Comparison of ENCODE assay signal across 8 mouse cellular contexts in genomic region chr15:84854171-84854811, GRCm38 (mm10). TPM values are rescaled to one million over a fixed set of nuclear protein-coding genes. Genes with fewer than 3 reads are reported as not detected.
A peak's percentile ranks its signal among the peaks of the same experiment; 100 is the strongest.
DNase-seq lines count a peak whose midpoint lies in the region; ATAC-seq and TF ChIP-seq lines count a peak whose summit lies in the region.

No protein-coding gene starts in this region.

- H3K4me1 ChIP-seq in heart, embryonic 11.5 days (ENCODE audit: control insufficient read depth, insufficient read depth, low read length), result peaks cover 17% of the 10 kb centered on the region
- H3K4me1 ChIP-seq in heart, postnatal 0 days (ENCODE audit: control insufficient read depth, insufficient read depth), result peaks cover 19% of the 10 kb centered on the region
- peaks cover 11% of the 10 kb centered on the region; the same call in 1 of the 2 replicates for H3K4me1 ChIP-seq in limb, embryonic 11.5 days (ENCODE audit: control insufficient read depth, insufficient read depth, low read length)

- H3K9me3 ChIP-seq in heart, embryonic 11.5 days (replicated peaks; ENCODE audit: control insufficient read depth, low read length), result no peaks in the 10 kb centered on the region
- no peaks in the 10 kb centered on the region for H3K9me3 ChIP-seq in heart, postnatal 0 days (replicated peaks; ENCODE audit: control insufficient read depth, low read length)
- no peaks in the 10 kb centered on the region for H3K9me3 ChIP-seq in limb, embryonic 11.5 days (ENCODE audit: control insufficient read depth, low read length)

- no peaks in the 10 kb centered on the region for H3K79me2 ChIP-seq in C2C12 (ENCODE audit: control insufficient read depth, insufficient read depth)

- under 1% methylated on average over 49 of the region's 49 CpGs for WGBS in heart, embryonic 11.5 days (ENCODE audit: insufficient replicate concordance)
- under 1% methylated on average over 49 of the region's 49 CpGs for WGBS in heart, postnatal 0 days
- under 1% methylated on average over 49 of the region's 49 CpGs for WGBS in limb, embryonic 11.5 days

- ATAC-seq in heart, embryonic 11.5 days (replicated peaks; ENCODE audit: insufficient number of reproducible peaks, low FRiP score, low TSS enrichment), result no peak
- ATAC-seq in heart, postnatal 0 days (ENCODE audit: insufficient read depth, low read depth), result no peak
- ATAC-seq in limb, embryonic 11.5 days (ENCODE audit: insufficient number of reproducible peaks, low FRiP score, low TSS enrichment, low read depth), result no peak

- H3K27ac ChIP-seq in heart, embryonic 11.5 days (ENCODE audit: low read depth, low read length), result no peak overlapping the region
- H3K27ac ChIP-seq in heart, postnatal 0 days (ENCODE audit: low read depth), result no peak overlapping the region
- no peak overlapping the region for H3K27ac ChIP-seq in limb, embryonic 11.5 days (replicated peaks; ENCODE audit: low read depth, low read length)

- DNase-seq in heart, adult 8-10 months (ENCODE audit: low spot score), result no peak
- peak; percentile 75 for DNase-seq in cerebellum, adult 9-11 months
- no peak for DNase-seq in heart, postnatal 0 days (ENCODE audit: low spot score)
- no peak for DNase-seq in limb, embryonic 11.5 days (ENCODE audit: low spot score)
- peak; percentile 23 for DNase-seq in retina, adult 2 months (ENCODE audit: low read depth, low spot score)
- no peak for DNase-seq in c-Kit-positive CD71-positive TER-119-positive erythroid progenitor cells, embryonic 14.5 days (ENCODE audit: low spot score)

- H3K9ac ChIP-seq in heart, embryonic 11.5 days (ENCODE audit: low read depth, low read length), result no peak overlapping the region
- H3K9ac ChIP-seq in heart, postnatal 0 days (replicated peaks; ENCODE audit: low read depth, low read length), result no peak overlapping the region
- H3K9ac ChIP-seq in limb, embryonic 11.5 days (ENCODE audit: low read length), result peak overlapping the region; percentile 40

- peaks cover 23% of the 10 kb centered on the region for H3K27me3 ChIP-seq in heart, embryonic 11.5 days (ENCODE audit: control insufficient read depth, insufficient read depth, low read length)
- H3K27me3 ChIP-seq in C2C12 (ENCODE audit: control insufficient read depth, insufficient read depth, insufficient read length), result peaks cover 66% of the 10 kb centered on the region
- peaks cover 24% of the 10 kb centered on the region for H3K27me3 ChIP-seq in heart, postnatal 0 days (ENCODE audit: control insufficient read depth, insufficient read depth, low read length)
- H3K27me3 ChIP-seq in limb, embryonic 11.5 days (ENCODE audit: control insufficient read depth, insufficient read depth, low read length), result peaks cover 5% of the 10 kb centered on the region; the same call in 1 of the 2 replicates

- no peak overlapping the region for H3ac ChIP-seq in C2C12 (ENCODE audit: control insufficient read depth, insufficient read length, low read depth)

- TF ChIP-seq EP300 in heart, postnatal 0 days (IDR thresholded peaks at IDR 0.05; ENCODE audit: low read depth), result no peak

- TF ChIP-seq CTCF in C2C12 (IDR thresholded peaks at IDR 0.05; ENCODE audit: control insufficient read depth, insufficient read depth, insufficient read length), result no peak
- TF ChIP-seq CTCF in heart, postnatal 0 days (IDR thresholded peaks at IDR 0.05; ENCODE audit: low read depth), result no peak

- peak overlapping the region; percentile 76 for H3K4me3 ChIP-seq in heart, embryonic 11.5 days (ENCODE audit: low read depth, low read length)
- peak overlapping the region; percentile 12 for H3K4me3 ChIP-seq in C2C12 (ENCODE audit: insufficient read depth, poor library complexity, severe bottlenecking)
- peak overlapping the region; percentile 74 for H3K4me3 ChIP-seq in heart, postnatal 0 days (ENCODE audit: low read depth, low read length)
- H3K4me3 ChIP-seq in limb, embryonic 11.5 days (ENCODE audit: low read depth, low read length), result peak overlapping the region; percentile 50

- H3K36me3 ChIP-seq in heart, embryonic 11.5 days (ENCODE audit: control insufficient read depth, insufficient read depth, low read length), result no peaks in the 10 kb centered on the region
- H3K36me3 ChIP-seq in C2C12 (ENCODE audit: control insufficient read depth, insufficient read depth), result no peaks in the 10 kb centered on the region
- no peaks in the 10 kb centered on the region for H3K36me3 ChIP-seq in heart, postnatal 0 days (replicated peaks; ENCODE audit: control insufficient read depth, insufficient read depth, low read length)
- H3K36me3 ChIP-seq in limb, embryonic 11.5 days (ENCODE audit: control insufficient read depth, insufficient read depth, low read length), result no peaks in the 10 kb centered on the region

- H3K79me3 ChIP-seq in C2C12 (ENCODE audit: low read depth), result no peaks in the 10 kb centered on the region

- peak overlapping the region; percentile 99 for H3K4me2 ChIP-seq in heart, embryonic 11.5 days
- H3K4me2 ChIP-seq in heart, postnatal 0 days (ENCODE audit: low read depth, low read length), result peak overlapping the region; percentile 94
- peak overlapping the region; percentile 99 for H3K4me2 ChIP-seq in limb, embryonic 11.5 days (ENCODE audit: low read depth, severe bottlenecking)

TF ChIP-seq in C2C12, 6 proteins besides CTCF, POLR2A, EP300 and RAD21:
- TF ChIP-seq MAX (IDR thresholded peaks at IDR 0.05) (no peak), CEBPB (IDR thresholded peaks at IDR 0.05; ENCODE audit: low read depth) (no peak), FOSL1 (IDR thresholded peaks at IDR 0.05; ENCODE audit: insufficient read depth, low read length, poor library complexity, severe bottlenecking) (no peak), MYOD1 (IDR thresholded peaks at IDR 0.05; ENCODE audit: control insufficient read depth, insufficient read length, low read depth) (no peak), MYOG (IDR thresholded peaks at IDR 0.05; ENCODE audit: control insufficient read depth, extremely low read depth, insufficient read length) (no peak), USF1 (IDR thresholded peaks at IDR 0.05; ENCODE audit: low read depth) (no peak)

RNA-seq across cellular contexts. Expression of gene Phf21b, which starts 1.6 kb away (rescaled TPM):
- polyA plus RNA-seq in heart, embryonic 11.5 days (2014; fragmentation: Nextera tagmentation; extraction: Ambion mirVana), result 0.39 and 0.56 TPM in 2 replicates
- 1 to 10 TPM in 3 of 4 experiments, under 1 TPM in 1; 0.90 to 1.9 (median 1.7) TPM for total RNA-seq in heart, adult 8-10 months (2022)
- 0.26 TPM for polyA plus RNA-seq in C2C12 (2012; fragmentation: generic; extraction: Trizol)
- 0.04 and 0.19 TPM in 2 replicates for total RNA-seq in heart, postnatal 0 days (2014; rRNA removed; ENCODE audit: low replicate concordance)
- 0.05 TPM in 2 replicates for polyA plus RNA-seq in heart, postnatal 0 days (2015; fragmentation: Nextera tagmentation; extraction: Ambion mirVana)
- polyA plus RNA-seq in limb, embryonic 11.5 days (2014; fragmentation: Nextera tagmentation; extraction: Ambion mirVana), result 1.9 TPM in 2 replicates

Comparison
In these comparisons a context has a peak if more than half of its experiments do, and no peak if none do; other contexts are left out.
1. H3K4me3 ChIP-seq: peak in every context shown above with its lines; median percentile 76 in heart, embryonic 11.5 days; 74 in heart, postnatal 0 days; 50 in limb, embryonic 11.5 days; 12 in C2C12.
2. DNase-seq: peak in cerebellum, adult 9-11 months (single experiment) and retina, adult 2 months (single experiment); none in heart, adult 8-10 months (single experiment), heart, postnatal 0 days (single experiment), limb, embryonic 11.5 days (single experiment) and c-Kit-positive CD71-positive TER-119-positive erythroid progenitor cells, embryonic 14.5 days (single experiment).
3. Peak in every context shown above with its lines, with median percentiles within 50 percentile points of each other: H3K4me2 ChIP-seq.